Mouse (Mus musculus): ENCODE measurements at regions not wholly inside any gene's neighbourhood (a gene's known extent, or its start where the extent isn't known, plus 50 kb on each side); places are given as distances from the start of the nearest gene placed in this dataset.

DNA sequence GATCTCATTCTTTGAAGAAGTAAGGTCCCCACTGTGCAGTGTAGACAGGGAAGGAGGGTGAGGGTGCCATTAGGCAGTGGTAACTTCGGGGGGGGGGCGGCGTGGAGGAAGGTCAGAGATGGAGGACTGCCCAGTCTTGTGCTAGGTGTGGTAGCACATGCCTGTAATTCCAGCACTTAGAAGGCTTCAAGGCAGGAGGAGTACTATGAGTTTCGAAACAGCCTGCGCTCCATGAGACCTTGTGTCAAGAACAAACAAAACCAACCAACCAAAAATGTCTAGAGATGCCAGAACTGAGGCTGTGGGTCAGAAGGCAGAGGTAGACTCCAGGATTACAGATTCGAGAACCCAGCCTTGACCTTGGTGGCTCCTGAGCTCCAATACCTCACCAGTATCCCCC is 130.8 kb downstream of the Pja1 start:
- no peak for DNase-seq

DNA sequence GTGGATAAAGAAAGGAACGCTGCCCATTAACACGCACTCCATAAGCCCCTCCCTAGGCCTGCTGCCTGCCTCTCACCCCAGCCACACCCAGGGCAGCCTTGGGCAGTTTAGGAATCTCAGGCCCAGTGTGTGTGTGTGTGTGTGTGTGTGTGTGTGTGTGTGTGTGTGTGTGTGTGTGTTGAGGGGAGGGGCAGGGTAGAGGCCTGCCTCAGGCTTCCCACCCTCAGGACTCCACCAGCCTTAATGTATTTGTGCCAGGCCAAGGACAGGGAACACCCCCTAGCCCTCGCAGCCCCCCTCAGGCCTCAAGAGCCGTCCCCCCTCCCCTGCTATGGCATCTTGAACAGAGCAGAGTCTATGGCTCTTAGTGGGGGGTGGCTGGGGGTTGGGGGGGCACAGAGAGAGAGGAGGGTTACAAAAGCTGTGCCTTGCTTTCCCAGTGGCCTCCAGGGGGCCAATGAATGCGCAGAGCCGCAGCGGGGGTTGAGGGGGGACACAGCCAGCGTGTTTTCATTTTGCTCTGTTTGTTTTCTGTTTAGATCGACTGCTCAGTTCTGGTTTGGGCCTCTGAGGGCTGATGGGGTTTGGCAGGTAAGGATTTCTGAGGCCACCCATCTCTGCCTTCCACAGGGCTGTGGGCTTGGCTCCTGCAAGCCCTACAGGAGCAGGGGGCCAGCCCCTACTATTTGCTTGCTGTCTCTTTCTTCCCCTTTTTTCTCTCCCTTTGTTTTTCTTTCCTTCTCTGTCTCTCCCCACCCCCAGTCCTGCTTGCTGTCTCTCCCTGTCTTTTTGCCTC is 131.8 kb downstream of the Pja1 start:
- no peak for DNase-seq

DNA sequence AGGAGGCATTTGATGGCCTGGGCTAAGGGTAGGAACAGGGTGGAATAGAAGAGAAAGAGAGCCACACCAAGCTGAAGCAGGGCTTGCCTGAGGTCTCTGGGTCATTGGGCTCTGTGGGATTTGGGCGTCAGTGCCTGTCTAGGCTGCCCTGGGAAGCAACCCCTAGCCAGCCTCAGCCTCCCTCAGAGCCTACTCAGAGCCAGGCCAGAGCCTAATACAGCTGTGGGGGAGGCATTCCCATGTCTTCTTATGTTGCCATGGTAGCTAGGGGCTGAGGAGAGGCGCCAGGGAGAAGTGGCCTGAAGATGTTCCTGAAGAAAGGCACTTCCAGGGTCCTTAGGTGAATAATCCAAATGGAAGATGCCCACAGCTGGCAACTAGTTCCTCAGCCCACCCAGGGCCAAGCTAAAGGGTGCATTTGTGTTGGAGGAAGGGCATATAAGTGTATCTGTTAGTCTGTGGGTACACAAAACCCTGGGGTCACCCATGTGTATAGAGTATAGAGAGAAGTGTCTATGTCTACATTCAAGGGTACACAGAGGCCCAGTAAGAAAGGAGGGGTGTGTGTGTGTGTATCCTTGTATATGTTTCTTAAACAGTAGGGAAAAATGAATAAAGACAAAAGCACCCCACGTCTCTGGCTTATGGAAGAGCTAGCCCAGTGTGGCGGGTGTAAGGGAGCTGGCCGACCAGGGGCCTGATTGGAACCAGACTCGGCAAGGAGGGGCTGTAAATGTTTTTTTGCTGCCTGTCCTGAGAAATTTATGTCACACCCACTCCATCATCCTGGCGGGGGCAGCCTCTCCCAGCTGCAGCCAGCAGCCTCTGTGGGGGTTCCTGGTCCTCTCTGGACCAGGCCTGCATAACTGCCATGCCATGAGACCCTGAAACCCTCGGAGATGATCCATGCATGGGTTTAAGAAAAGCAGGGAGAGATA is 134.2 kb downstream of the Pja1 start:
- no peak for DNase-seq

DNA sequence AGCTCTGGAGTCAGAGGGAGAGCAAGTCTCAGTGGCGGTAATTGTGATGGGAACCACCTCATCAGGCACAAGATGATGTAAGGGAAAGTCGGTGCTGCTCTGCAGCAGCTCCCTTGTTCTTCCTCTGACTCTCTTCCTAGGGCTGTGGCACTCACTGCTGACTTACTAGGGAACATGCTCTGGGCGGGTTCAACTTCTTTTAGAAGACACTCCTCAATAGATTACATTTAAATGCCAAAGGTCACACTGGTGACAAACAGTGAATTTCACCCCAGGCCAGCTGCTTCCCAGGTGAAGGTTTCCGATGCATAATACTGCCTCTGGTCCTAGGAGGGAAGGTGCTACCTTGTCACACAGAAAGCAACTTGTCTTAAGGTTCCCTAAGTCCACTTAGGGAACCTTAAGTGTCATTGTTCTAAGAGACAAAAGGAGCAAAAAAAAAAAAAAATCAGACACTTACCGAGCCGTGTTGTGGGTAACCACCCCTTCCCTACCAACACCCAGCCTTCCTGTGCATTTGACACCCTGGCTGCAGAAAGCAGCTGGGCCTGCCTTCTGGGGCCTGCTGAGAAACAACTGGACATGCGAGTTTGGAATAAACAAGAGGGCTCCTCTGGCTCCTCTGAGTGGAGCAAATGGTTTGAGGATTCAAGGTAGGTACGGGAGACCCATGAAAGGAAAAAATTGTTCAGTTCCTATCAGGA is 135.0 kb downstream of the Pja1 start:
- no peak for DNase-seq

DNA sequence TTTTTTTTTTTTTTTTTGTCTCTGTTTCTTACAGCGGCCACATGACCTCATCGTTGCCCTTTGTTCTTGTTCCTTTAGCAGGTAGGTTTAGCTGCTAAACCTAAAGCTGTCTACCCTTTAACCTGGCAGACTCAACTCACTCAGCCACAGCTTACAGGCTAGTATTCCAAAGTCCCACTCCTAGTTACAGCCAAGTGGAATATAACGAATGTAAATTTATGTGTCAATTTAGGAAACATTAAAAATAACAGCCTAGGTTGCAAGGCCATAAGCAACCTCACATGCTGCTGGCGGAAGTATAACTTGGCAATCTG is 138.7 kb downstream of the Pja1 start:
- no peak for DNase-seq

DNA sequence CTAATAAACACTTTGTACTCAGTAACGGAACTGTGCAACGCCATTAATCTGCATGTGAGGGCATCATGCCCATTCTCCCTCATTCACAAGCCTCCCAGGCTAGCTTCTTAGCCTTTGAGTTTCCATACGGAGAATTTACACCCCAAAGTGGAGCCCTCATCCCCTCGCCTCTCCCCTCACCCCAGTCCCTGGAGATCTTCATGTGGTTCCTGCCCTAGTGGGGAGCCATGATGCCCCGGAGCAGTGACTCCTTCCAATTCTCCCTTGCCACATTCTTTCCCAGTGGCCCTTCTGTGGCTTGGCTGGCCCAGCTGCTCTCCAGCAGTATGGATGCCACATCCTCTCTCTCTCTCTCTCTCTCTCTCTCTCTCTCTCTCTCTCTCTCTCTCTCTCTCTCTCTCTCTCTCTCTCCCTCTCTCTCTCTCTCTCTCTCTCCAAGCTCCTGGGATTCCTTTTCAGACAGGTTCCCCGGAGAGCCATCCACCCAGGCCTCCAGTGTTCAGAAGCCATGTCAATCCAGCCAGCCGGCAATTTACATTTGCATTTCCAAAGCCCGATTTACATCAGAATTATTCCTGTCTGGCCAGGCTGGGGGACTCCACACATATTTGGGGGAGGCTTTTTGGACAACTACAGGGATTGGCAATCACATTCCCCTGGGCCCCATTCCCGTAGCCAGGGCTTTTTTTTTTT is 139.2 kb downstream of the Pja1 start:
- no peak for DNase-seq

DNA sequence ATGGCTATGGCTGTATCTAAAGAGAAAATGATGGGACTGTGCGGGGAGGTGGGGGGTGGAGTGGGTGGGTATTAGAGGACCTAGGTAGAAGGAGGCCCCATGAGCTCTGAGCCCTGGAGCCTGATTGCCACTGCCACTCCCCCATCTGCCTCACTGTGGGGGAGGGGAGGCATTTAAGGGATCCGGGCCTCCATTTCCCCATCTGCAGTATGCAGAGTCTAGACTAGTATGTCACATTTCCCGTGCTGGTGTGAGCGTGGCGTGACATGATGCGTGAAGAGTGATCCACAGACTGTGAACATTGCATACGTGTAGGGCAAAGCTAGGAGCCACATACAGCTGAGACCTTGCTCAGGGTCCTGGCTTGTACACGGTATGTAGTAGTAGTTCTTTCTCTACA is 140.7 kb downstream of the Pja1 start:
- DNase-seq: no peak

DNA sequence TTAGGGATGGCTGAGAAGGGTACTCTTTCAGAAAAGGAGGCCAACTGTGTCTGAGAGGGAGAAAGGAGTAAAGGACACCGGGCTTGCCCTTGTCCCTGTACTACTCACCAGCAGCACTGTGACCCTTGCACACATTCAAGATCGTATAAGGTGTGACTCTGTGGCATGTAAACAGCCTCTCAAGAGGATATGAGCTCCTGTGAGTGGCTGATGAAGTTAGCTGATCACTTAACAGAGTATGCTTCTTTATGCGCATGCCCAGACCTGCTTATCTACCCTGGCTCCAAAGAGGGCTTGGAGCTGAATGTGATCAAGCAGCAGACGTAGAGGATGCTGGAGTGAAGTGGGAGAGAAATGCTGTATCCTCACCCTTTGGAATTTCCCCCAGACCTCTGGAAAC is 142.5 kb downstream of the Pja1 start:
- no peak for DNase-seq

DNA sequence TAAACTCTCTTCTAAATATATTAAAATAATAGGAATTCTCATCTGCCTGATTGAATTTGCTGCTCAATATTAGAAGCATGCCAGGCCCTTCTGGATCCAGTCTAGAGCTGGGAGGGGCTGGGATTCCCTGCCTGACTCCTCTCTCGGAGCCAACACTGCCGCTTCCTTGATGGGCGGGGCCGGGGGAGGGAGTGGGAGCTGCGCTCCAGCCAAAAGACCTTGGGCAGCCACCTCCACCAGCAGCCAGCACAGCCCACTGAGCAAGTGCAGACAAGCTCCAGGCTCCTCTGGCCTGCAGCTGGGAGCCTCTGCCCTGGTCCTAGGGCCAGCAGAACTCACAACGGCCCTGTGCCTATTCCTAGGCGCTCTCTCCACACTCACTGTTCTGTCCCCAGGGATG is 144.9 kb downstream of the Pja1 start:
- peak; percentile 75 for DNase-seq

DNA sequence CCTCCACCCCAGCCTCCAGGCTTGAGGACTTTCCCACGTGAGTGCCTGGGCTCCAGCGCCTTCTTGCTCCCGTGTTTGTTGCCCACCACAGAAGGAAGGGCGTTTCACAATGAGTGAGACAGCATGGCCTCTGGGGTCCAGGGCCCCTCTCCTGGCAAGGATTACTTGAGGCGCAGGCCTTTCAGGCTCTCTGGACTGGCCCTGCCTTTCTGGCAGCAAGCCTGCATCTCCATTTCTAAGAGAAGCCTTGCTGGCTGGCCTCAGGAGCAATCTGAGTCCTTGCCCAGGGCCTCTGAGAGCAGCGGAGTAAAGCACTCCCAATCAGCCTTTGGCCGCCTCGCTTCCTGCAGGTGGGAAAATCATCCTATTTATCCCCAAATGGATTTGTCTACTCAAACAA is 145.6 kb downstream of the Pja1 start:
- DNase-seq: peak; percentile 65

DNA sequence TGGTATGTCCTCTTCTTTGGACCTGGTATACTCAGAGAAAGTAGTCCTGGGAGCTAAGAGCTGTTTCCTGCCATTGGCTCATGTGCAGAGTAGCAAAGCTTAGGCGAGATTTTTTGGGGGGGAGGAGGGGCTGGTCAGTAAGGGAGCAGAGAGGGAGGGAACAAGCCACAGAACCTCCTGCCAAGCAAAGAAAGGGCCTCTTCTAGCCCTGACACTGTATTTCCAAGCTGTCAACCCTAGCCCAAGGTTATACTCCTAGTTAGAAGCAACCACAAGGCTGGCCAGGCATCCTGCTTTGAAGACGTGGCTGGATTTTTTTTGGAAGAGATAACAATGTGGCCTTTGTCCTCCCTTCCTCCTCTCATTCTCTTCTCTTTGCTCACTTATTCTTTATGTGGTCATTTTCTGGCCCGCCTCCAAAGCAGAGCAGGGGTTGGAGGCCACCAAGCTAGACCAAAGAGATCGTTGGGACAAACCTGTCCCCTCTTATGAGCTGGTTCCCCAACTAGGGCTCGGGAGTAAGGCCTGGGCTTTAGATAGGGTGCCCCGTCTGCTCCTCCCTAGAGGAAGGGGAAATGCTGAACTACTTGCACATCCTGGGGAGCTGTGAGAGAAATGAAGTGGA is 146.4 kb downstream of the Pja1 start:
- peak; percentile 58 for DNase-seq

DNA sequence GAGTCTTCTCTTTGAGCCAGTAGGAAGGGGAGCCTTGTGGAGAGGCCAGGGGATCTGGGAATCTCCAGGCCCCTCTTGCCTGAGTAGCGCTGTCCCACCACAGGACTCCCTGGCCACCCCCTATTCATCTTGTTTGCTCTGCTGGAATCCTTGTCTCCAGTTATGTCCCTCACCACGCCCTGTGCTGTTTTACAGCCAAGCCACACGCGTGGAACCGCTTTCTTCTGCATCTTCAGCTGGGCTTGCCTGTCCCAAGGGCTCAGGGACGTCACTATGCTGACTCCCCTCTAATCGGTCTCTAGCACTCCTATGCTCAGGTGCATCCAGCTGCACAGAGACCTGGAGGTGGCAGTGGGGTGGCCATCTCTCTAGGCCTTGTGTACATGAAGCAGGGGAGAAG is 151.3 kb downstream of the Pja1 start:
- no peak for DNase-seq

DNA sequence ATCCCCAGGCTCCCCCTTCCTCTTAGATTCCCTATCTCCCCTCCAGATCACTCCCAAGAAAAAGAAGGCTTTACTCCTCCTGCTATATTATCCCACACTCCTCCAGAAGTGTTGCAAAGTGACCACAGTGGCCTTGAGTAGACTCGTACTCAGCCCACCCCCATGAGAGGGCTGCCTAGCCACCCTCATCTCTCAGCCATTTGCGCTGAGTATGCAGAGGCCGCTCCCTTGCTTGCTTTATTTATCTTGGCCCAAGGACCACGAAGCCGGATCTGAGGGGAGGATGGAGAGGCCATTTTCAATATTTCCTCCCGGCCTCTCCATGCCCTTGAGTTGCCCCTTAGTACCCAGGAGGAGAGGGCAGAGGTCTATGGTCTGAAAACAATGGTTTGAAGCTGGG is 151.9 kb downstream of the Pja1 start:
- DNase-seq: no peak

DNA sequence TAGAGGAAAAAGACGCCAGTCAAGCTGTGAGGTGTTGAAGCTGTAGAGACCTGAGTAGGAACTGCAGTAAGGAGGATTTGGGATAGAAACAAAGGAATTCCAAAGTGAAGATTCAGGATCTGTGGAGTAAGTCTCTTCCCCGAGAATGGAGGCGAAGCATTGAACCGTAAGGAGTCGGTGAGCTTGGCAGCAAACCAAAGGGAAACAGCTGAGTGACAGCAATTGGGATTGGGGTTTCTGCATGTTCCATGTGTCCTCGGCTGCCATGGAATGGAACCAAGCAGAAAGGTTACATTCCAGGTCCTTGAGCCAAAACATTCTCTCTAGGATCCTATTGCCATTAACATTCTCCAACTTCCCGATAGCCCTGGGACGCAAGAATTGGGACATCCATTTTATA is 152.9 kb downstream of the Pja1 start:
- no peak for DNase-seq

DNA sequence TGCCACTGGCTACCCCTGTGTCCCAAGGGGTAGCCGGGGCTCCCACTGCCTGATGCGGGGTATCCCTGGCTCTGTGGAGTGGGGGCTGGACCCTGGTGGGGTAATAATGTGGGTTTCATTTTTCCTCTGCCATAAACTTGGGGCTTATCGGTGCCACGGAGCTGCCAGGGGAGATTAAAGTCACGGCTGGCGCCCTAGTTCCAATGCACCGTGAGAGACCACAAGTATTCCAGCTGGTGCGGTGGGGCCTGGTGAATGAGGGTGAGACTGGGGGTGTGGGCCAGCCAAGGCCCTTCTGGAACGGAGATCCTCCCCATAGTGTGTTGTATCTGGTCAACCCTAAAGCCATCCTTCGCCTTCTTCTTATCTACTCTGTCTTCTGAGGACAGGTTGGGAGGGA is 153.3 kb downstream of the Pja1 start:
- DNase-seq: no peak

DNA sequence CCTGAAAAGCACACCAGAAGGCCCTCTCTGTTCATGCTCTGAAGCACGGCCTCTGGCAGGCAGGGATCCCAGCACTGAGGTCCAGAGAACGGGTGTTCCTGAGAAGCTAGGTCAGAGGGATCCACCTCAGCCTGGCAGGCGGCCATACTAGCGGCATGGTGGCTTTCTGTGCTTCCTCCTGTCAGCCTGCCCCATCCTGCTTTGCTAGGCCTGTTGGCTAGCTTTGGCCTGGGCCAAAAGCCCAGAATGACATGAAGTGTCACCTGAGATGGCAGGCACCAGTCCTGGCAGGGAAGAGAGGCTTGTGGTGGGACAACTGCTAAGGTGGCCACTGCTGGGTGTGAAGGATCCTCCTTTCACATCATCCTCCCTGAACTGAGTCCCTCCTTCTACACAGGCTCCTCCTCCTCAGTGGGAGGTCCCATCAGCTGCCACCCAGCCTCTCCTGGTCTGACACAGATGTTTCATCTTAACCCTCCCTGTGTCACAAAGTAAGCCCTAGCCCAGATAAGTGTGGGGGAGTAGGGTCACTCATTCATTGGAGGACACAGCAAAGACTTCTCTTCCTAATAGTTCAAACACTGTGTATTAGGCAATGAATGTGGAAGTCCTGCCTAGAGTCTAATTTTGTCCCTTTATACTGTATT is 154.5 kb downstream of the Pja1 start:
- peak; percentile 23 for DNase-seq

DNA sequence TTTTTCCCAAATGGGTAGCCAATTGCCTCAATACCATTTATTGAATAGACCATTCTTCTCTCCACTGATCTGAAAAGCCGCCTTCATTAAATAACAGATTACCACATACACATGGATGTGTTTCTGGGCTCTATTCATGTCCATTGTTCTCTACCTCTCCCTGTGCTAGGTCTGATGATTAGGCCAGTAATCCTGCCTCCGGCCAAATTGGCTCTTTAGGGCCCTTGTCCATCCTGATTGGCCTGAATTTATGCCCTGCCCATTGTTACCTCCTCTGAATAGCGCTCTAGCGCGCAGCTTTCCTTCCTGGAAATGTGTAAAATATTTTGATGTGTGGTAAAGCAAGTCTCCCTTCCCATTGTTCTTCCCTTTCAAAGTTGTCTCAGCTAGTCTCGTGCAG is 163.2 kb downstream of the Efnb1 start:
- no peak for DNase-seq

DNA sequence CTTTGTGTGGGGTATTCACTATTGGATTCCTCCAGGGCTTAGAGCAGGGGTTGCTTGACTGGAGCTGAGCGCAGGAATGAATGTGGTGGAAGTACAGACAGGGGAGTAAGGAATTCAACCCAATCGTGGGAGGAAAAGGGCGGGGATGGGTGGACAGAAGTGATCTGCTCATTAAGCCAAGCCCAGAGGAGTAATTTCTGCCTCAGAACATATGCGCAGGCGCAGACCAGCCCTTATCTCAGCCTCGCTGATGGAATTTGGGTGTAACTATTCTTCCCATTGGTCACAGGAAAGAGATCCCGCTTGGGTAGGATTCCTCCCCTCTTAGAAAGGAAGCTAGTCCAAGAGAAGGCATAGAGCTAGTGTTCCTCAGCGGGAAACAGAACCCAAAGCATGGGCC is 158.8 kb downstream of the Efnb1 start:
- DNase-seq: no peak

DNA sequence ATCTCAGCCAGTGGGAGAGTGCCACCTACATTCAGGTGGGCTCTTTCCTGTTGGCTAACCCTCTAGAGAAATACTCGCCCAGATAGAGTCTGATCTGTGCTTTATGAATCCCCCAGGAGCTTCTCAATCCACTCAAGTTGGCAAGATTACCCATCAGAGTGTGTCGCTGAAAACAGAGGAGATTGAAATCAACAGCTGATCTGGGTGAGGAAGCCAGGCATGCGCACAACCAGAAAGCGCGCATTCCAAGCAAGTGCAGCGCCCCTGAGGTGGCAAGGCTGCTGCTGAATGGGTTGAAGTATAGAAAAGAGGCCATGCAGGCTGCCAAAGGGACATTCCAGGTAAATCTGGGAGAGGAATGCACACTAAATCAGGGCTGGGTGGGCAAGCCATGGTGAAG is 158.0 kb downstream of the Efnb1 start:
- DNase-seq: no peak

DNA sequence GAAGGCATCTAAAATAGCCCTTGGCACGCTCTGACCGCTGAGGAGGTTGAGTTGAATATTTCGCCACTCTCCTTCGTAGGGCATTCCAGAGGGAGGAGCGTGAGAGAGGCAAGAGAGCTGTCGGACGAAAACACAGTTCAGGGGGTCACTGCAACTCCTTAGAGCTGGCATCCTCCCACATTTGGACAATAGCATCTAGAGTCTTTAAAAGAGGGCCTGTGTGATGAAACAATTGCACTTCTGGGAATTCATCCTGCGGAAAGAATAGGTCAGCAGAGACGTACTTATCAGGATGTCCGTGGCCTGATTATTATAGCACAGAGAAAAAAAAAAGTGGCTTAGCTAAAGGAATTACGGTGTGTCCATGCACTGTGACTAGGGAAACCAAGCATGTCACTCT is 156.8 kb downstream of the Efnb1 start:
- DNase-seq: peak; percentile 38

DNA sequence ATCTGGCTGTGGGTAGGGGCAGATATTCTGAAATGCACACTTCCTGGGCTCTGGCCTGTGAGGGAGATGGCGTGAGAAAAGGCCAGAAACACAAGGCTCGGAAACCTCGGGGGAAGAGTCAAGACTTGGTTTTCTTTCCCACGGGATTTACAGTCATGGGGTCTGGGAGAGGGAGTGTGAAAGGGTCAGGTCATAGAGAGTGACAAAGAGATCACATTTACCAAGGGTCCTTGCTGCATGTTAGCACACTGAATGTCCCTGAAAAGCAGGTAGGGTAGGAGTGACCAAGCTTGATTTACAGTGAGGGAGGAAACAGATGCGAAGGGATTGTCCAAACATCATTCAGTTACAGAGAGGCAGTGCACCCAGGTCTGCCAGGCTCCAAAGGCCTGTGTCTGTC is 156.0 kb downstream of the Efnb1 start:
- no peak for DNase-seq

Measured in adrenal gland, adult 2 months (tissue).